Mouse (Mus musculus) intestine, embryonic 14.5 days (tissue): ENCODE results near the gene Nudt9. TPM values are rescaled to one million over a fixed set of nuclear protein-coding genes. Genes with fewer than 3 reads are reported as not detected.
A peak's percentile ranks its signal among the peaks of the same experiment; 100 is the strongest.

Experiments
- ATAC-seq: fragments of 200-750 bp; cut with Nextera tagmentation; replicated peaks from 2 replicates; pipeline ENCODE4 v1.8.0; 2017; ENCODE audit warnings: low read depth, moderate number of reproducible peaks, moderate TSS enrichment, moderate library complexity; ENCODE audit not compliant: low FRiP score, low TSS enrichment
- DNase-seq: peaks from one replicate; pipeline ENCODE4 v3.0.0-alpha.2; 2018; ENCODE audit warnings: low spot score
- H3K27ac ChIP-seq: fragments of 300-500 bp; sonication (generic); 2 replicates; pipeline ENCODE4 v1.5.1; 2014; ENCODE audit warnings: low read depth, mild to moderate bottlenecking, control low read depth
- H3K27me3 ChIP-seq: fragments of 300-500 bp; sonication (generic); replicated peaks from 2 replicates; pipeline ENCODE4 v1.6.1; 2014; ENCODE audit warnings: low read length, control low read depth; ENCODE audit not compliant: control insufficient read depth, insufficient read depth
- H3K36me3 ChIP-seq: fragments of 300-500 bp; sonication (generic); 2 replicates; pipeline ENCODE4 v1.6.1; 2014; ENCODE audit warnings: low read length, control low read depth; ENCODE audit not compliant: control insufficient read depth, insufficient read depth
- H3K4me1 ChIP-seq: fragments of 300-500 bp; sonication (generic); replicated peaks from 2 replicates; pipeline ENCODE4 v1.6.1; 2014; ENCODE audit warnings: low read length, control low read depth, mixed read lengths; ENCODE audit not compliant: control insufficient read depth, insufficient read depth
- H3K4me2 ChIP-seq: fragments of 300-500 bp; sonication (generic); 2 replicates; pipeline ENCODE4 v1.6.1; 2014; ENCODE audit warnings: low read length
- H3K4me3 ChIP-seq: fragments of 300-500 bp; sonication (generic); 2 replicates; pipeline ENCODE4 v1.5.1; 2014; ENCODE audit warnings: low read depth, low read length, control low read depth, mixed read lengths
- H3K9ac ChIP-seq: fragments of 300-500 bp; sonication (generic); 2 replicates; pipeline ENCODE4 v1.6.1; 2014; ENCODE audit warnings: mild to moderate bottlenecking, low read length
- H3K9me3 ChIP-seq: fragments of 300-500 bp; sonication (generic); 2 replicates; pipeline ENCODE4 v1.6.1; 2016; ENCODE audit warnings: low read length, control low read depth; ENCODE audit not compliant: control insufficient read depth
- WGBS: fragments of 180-500 bp; shearing (Covaris S2); extraction: QIAGEN DNeasy Blood & Tissue Kit; methylation state at CpG from one replicate; pipeline ENCODE4 v1.1.7; 2014; 5-methylcytosine and 5-hydroxymethylcytosine counted together
- polyA plus RNA-seq: library from polyadenylated mRNA; unstranded; fragments of >200 nt; fragmentation: Nextera tagmentation; extraction: Ambion mirVana; gene quantifications from 2 replicates; pipeline ENCODE4 v1.2.1, GENCODE M21; 2014

The Nudt9 gene
- polyA plus RNA-seq, 1 experiment from 2014 or later = 59.4 TPM

DNA sequence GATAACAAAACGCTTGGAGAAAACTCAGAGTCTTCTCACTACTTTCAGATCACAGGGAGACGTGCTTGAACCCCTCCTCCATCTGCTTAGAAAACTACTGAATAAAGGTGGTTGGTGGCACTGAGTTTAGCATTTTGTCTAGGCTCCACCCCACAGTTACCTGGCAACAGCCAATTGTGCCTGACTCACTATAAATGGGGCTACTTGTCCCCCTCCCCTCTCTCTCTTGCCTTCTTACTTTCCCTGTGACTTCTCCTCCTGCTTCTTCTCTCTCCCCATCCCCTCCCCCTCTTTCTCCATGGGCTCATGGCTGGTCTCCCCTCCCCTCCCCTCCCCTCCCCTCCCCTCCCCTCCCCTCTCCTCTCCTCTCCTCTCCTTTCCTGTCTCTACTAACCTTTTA lies 58.0 kb downstream of the Nudt9 start:
- 73% methylated on average over 2 of the region's 2 CpGs for WGBS
- Histone ChIP-seq H3K4me3 (no peak overlapping the region), H3K4me2 (no peak overlapping the region), H3K9me3 (no peaks in the 10 kb centered on the region), H3K27ac (no peak overlapping the region), H3K9ac (no peak overlapping the region), H3K36me3 (no peaks in the 10 kb centered on the region), H3K4me1 (peaks cover 28% of the 10 kb centered on the region), H3K27me3 (no peaks in the 10 kb centered on the region)
- ATAC-seq (no peak), DNase-seq (no peak)

DNA sequence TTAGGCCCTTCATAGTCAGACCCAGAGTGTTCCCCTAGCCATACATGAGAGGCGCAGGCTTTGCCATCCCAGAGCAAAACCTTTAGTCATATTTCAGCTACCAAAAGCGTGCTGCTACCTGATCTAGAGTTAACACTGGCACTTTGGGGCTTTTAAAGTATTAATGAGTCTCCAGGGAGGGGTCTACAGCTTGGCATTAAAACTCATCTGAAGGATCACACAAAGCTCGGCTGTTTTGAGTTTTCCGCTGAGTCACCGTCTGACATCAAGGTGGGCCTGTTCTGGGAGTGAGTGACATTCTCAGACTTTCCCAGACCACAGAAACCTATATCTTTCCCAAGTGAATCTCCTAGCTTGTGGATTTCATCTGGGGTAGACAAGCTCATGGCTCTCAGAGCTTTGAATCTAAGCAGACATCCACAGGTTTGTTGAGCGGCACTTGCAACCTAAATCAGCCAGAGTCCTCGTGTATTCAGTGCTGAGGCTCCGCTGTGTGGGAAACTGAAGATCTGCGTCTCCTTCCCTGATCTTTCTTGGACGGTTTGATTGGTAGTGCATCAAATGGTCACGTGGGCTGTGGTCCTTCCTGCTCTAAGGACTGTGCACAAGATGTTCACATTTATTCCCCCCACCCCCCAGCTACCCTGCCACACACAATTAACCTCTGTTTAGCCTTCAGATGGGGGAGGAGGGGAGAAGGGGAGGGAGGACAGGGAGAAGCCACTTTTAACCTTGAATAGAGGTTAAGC lies 62.2 kb downstream of the Nudt9 start:
- Histone ChIP-seq H3K4me1 (peaks cover 39% of the 10 kb centered on the region), H3K27ac (peak overlapping the region; percentile 86), H3K4me2 (peak overlapping the region; percentile 42), H3K4me3 (peak overlapping the region; percentile 20; the same call in 1 of the 2 replicates), H3K9me3 (no peaks in the 10 kb centered on the region), H3K9ac (peak overlapping the region; percentile 23; the same call in 1 of the 2 replicates), H3K27me3 (no peaks in the 10 kb centered on the region), H3K36me3 (no peaks in the 10 kb centered on the region)
- 45% methylated on average over 11 of the region's 11 CpGs for WGBS
- ATAC-seq (peak; percentile 37; the same call in 1 of the 2 replicates), DNase-seq (peak; percentile 64)

DNA sequence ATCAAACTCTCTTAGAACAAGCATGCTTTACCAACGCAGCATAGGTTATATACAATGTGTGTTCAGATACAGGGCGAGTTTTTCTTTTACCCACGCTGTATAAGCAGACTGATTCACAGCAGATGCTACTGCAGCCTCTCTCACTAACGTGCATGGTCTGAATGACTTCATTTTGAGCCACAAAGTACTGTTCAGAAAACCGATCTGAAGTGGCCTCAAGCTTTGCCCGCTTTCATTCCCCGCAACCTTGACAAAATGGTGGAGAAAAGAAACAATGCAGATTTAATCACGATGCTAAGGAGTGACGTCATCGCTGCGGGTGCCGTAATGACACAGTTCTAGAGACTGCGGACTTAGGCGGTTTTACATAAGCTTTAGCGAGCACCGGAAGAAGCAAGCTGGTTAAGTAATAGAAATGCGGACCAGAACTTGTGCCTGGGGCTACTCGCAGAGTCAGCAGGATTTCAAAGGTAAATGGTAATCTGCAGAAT lies 62.8 kb downstream of the Nudt9 start:
- peak overlapping the region; percentile 29 for H3K9ac ChIP-seq
- WGBS = 25% methylated on average over 18 of the region's 18 CpGs
- peak; percentile 57; the same call in 1 of the 2 replicates for ATAC-seq

DNA sequence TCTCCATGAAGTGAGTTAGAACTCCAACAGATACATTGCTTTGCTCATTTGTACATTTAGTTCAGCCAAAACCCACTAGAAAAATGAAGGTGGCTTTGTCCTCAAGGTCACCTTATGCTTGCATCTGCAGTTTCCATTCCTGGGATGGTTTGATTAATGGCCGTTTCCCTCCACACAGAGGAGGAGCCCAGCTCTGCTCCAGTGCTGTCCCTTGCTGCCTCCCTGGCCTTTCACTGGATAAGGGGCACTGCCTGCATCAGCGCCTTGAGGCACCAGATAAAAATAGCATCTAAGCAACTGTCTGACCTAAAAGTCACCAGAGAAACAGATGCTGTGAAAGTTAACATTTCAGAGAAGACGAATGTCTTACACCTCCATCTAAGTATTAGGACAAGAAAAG lies 63.4 kb downstream of the Nudt9 start:
- H3K4me1 ChIP-seq = peaks cover 35% of the 10 kb centered on the region
- H3K27me3 ChIP-seq = no peaks in the 10 kb centered on the region
- H3K36me3 ChIP-seq = no peaks in the 10 kb centered on the region
- WGBS = 33% methylated on average over 3 of the region's 3 CpGs
- H3K9me3 ChIP-seq = no peaks in the 10 kb centered on the region
- DNase-seq (no peak), ATAC-seq (no peak)
- H3K4me3 ChIP-seq = peak overlapping the region; percentile 20; the same call in 1 of the 2 replicates
- H3K4me2 ChIP-seq = peak overlapping the region; percentile 42
- H3K9ac ChIP-seq = peak overlapping the region; percentile 29
- H3K27ac ChIP-seq = peak overlapping the region; percentile 86

More for the DNA sequence above, 62.8 kb downstream of the Nudt9 start:
- H3K4me1 ChIP-seq = peaks cover 36% of the 10 kb centered on the region
- peak overlapping the region; percentile 42 for H3K4me2 ChIP-seq
- no peaks in the 10 kb centered on the region for H3K36me3 ChIP-seq
- peak overlapping the region; percentile 86 for H3K27ac ChIP-seq
- peak overlapping the region; percentile 20 for H3K4me3 ChIP-seq
- peak; percentile 72 for DNase-seq
- no peaks in the 10 kb centered on the region for H3K9me3 ChIP-seq
- no peaks in the 10 kb centered on the region for H3K27me3 ChIP-seq

DNA sequence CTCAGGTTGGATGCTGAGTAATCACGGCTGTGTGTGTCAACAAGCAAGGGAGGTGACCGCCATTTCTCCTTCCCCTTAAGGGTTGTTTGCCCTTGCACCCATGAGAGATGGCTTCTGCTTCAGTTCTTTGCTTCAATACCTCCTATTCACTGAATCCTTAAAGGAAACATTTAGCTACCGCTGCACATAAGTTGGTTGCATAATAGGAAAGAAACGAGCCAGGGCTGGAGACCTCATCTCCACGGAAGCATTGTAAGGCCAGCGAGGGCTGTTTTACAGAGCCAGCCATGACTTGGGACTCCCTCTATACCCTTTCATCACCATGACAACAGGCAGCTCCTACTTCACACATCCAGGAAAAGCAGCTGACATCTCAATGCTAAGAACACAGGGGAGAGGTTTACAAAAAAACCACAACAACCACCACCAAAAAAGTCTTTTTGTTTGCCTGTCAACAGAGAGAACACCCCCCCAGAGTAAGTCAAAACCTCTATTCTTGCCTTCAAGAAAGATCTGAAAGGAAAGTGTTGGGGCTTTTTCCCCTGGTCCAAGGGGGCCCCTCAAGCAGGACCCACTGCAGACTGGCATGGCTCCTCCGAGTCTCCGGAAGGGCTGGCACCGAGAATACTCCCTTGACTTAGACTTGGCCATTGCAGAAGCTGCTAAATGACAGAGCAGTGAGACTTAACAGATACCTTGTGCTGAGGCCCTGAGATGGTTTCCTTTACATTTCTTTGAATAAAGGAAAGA lies 64.2 kb downstream of the Nudt9 start:
- no peak for ATAC-seq
- H3K9ac ChIP-seq = peak overlapping the region; percentile 36; the same call in 1 of the 2 replicates
- H3K4me1 ChIP-seq = peaks cover 40% of the 10 kb centered on the region
- H3K27me3 ChIP-seq = no peaks in the 10 kb centered on the region
- H3K9me3 ChIP-seq = no peaks in the 10 kb centered on the region
- DNase-seq = no peak
- H3K36me3 ChIP-seq = no peaks in the 10 kb centered on the region
- peak overlapping the region; percentile 24; the same call in 1 of the 2 replicates for H3K4me3 ChIP-seq
- peak overlapping the region; percentile 49 for H3K4me2 ChIP-seq
- 36% methylated on average over 9 of the region's 9 CpGs for WGBS
- peak overlapping the region; percentile 86 for H3K27ac ChIP-seq

DNA sequence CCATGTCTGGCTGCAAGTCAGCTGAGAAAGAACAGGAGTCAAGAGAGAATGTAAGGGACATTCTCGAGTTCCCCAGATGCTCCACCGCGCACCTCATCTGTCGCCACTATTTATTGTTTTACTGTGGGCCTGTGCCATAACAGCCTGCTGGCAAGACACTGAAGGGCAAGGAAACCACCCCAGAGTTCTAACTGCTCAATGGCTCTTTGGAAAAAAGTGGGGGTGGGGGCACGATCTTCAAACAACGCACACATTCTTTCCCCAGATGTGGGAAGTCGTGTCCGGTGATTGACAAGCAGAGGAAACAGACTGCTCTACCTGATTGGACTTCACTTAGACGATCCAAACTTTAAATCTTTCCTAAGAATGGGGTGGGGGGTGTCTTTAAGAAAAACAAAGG lies 65.9 kb downstream of the Nudt9 start:
- no peak for DNase-seq

DNA sequence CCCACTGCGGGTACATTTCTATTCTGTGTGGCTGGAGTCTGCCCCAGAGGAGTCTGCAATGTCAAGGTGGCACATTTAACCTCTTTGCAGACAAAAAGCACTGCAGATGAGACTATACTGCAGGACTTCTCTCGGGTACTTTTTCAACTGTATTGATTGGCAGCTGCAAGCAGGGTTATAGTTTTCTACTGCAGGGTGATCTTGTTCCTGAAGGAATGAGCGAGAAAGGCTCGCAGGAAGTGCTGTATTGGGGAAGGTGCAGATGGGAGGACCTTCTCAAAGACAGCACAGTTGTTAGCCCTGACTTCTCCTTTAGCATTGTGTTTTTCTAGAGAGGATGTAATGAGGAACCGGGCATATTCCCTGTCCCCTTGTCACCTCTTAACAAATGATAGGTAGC lies 66.4 kb downstream of the Nudt9 start:
- Histone ChIP-seq H3K27ac (peak overlapping the region; percentile 86), H3K9me3 (no peaks in the 10 kb centered on the region), H3K4me1 (peaks cover 43% of the 10 kb centered on the region), H3K27me3 (no peaks in the 10 kb centered on the region), H3K4me2 (peak overlapping the region; percentile 49), H3K36me3 (no peaks in the 10 kb centered on the region), H3K9ac (peak overlapping the region; percentile 55), H3K4me3 (peak overlapping the region; percentile 44)
- no peak for DNase-seq
- ATAC-seq = no peak
- WGBS = 13% methylated on average over 5 of the region's 5 CpGs

More for the DNA sequence above, 65.9 kb downstream of the Nudt9 start:
- Histone ChIP-seq H3K4me1 (peaks cover 45% of the 10 kb centered on the region), H3K9me3 (no peaks in the 10 kb centered on the region), H3K36me3 (no peaks in the 10 kb centered on the region), H3K4me2 (peak overlapping the region; percentile 49), H3K27me3 (no peaks in the 10 kb centered on the region), H3K4me3 (peak overlapping the region; percentile 44), H3K27ac (peak overlapping the region; percentile 86), H3K9ac (peak overlapping the region; percentile 55)
- ATAC-seq = no peak
- 6% methylated on average over 9 of the region's 9 CpGs for WGBS

DNA sequence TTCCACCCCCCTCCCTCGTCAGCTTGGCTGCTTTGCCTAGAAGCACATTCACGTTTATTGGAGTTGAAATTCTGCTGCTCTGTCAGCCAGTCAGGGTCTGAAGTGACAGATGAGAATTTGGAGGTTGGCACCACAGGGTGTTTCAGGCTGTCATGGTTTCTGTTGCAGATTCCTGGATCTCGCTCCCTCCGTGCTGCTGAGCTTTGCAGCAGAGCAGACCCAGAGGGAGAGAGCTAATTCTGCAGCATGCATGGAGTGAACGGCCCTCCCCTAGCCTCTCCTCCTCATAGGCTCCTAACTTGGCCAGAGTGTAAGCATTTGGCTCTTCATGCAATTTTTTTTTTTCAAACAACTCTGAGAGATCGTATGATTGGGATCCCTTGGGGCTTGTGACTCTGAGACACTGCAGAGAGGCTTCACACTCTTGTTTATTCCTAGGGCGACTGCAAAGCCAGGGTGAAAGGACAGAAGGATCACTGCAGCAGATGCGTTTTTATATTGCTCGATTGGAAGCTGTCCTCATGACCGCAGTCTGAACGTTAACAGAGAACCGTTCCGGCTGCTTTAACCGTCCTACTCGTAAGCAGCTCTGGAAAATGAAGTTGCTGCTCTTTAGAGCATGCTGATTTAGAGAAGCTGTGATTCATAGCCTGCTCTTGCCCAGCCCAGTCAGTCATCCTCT lies 67.5 kb downstream of the Nudt9 start, which contains the start of gene Sparcl1:
Gene Sparcl1, minus strand, starts transcription at position 243 of the 682 bp plus-strand sequence.
- Histone ChIP-seq H3K27me3 (no peaks in the 10 kb centered on the region), H3K9ac (peak within 1 kb of the TSS; percentile 55), H3K9me3 (no peaks in the 10 kb centered on the region), H3K4me1 (peaks cover 38% of the 10 kb centered on the region), H3K36me3 (no peaks in the 10 kb centered on the region), H3K4me3 (peak within 1 kb of the TSS; percentile 44), H3K4me2 (peak within 1 kb of the TSS; percentile 49), H3K27ac (peak within 1 kb of the TSS; percentile 86)
- ATAC-seq = peak; percentile 41; the same call in 1 of the 2 replicates
- peak; percentile 68 for DNase-seq
- 22% methylated on average over 15 of the region's 15 CpGs for WGBS
